Mouse (Mus musculus) layer of hippocampus, postnatal 25 days (tissue): ENCODE measurements around the gene Slc25a28. TPM values are rescaled to one million over a fixed set of nuclear protein-coding genes. Genes with fewer than 3 reads are reported as not detected.

Experiments
- DNase-seq, 2 experiments: peaks; one replicate each; pipeline ENCODE4 v3.0.0; 2022; ENCODE audit warnings: mixed read lengths in 2 of 2, low spot score in 1 of 2; ENCODE audit errors: extremely low spot score in 1 of 2
- total RNA-seq, 2 experiments: library from RNA; stranded (reverse); gene quantifications; 2 replicates each; pipeline ENCODE4 v1.2.3; 2021

Gene Slc25a28
- total RNA-seq, 2 experiments from 2014 or later, result 38.4 to 44.5 TPM

GRCm38 (mm10) chr19:43646852-43647251 is 27.8 kb downstream of the Slc25a28 start:
- DNase-seq, result no peak

- DNase-seq, result no peak
Measured at GRCm38 (mm10) chr19:43645508-43645907, 29.2 kb downstream of the Slc25a28 start.

- no peak for DNase-seq
Measured at GRCm38 (mm10) chr19:43642843-43643242, 31.8 kb downstream of the Slc25a28 start.

- DNase-seq, result no peak
Measured at GRCm38 (mm10) chr19:43641833-43642232, 32.8 kb downstream of the Slc25a28 start.

GRCm38 (mm10) chr19:43630466-43631251 is 44.0 kb downstream of the Slc25a28 start:
- DNase-seq, result peak; percentile 59 to 84

- DNase-seq, result no peak
Measured at GRCm38 (mm10) chr19:43629088-43629487, 45.6 kb downstream of the Slc25a28 start.

GRCm38 (mm10) chr19:43627345-43627744 is 47.3 kb downstream of the Slc25a28 start:
- DNase-seq, result no peak

- DNase-seq, result no peak
Measured at GRCm38 (mm10) chr19:43626160-43626559, 48.5 kb downstream of the Slc25a28 start.

- DNase-seq, result no peak
Measured at GRCm38 (mm10) chr19:43623913-43624312, 50.8 kb downstream of the Slc25a28 start.

- DNase-seq, result no peak
Measured at GRCm38 (mm10) chr19:43619916-43620479, 54.7 kb downstream of the Slc25a28 start.

GRCm38 (mm10) chr19:43618505-43619030 is 56.1 kb downstream of the Slc25a28 start:
- no peak for DNase-seq

GRCm38 (mm10) chr19:43617761-43618349 is 56.8 kb downstream of the Slc25a28 start:
- DNase-seq, result no peak

GRCm38 (mm10) chr19:43616889-43617288 is 57.8 kb downstream of the Slc25a28 start:
- DNase-seq, result no peak

GRCm38 (mm10) chr19:43616415-43616861 is 58.2 kb downstream of the Slc25a28 start:
- DNase-seq, result no peak

- DNase-seq, result no peak
Measured at GRCm38 (mm10) chr19:43615571-43616414, 58.9 kb downstream of the Slc25a28 start.

- no peak for DNase-seq
Measured at GRCm38 (mm10) chr19:43615074-43615445, 59.6 kb downstream of the Slc25a28 start.

- no peak for DNase-seq
Measured at GRCm38 (mm10) chr19:43614341-43615073, 60.2 kb downstream of the Slc25a28 start.
